Mouse (Mus musculus) heart, adult 9 months (tissue): Measurements from ENCODE around the gene Tbc1d8.
A peak's percentile ranks its signal among the peaks of the same experiment; 100 is the strongest.

ENCODE experiments used
- DNase-seq, 2 experiments: peaks; one replicate each; pipeline ENCODE4 v3.0.0; 2022; ENCODE audit warnings: low spot score in 2 of 2

The Tbc1d8 gene

DNA sequence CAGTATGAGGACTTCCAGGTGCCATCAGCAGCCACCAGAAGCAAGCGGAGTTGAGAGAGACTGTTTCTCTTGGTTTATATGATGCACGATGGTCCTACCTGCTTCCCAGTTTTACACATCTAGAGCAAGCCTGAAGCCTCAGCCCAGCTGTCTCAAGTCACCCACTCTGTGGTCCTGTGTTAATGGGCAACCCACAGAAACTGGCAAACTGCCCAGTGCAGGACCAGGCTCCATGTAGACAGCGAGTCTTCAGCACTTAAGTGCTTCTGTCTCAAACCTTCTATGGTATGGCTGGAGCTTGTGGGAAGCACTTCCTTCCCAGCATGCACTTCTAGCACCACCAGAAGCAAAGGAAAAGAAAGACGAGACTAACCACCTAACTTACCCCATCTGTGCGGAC, 30.3 kb downstream of the Tbc1d8 start:
- DNase-seq: no peak

DNA sequence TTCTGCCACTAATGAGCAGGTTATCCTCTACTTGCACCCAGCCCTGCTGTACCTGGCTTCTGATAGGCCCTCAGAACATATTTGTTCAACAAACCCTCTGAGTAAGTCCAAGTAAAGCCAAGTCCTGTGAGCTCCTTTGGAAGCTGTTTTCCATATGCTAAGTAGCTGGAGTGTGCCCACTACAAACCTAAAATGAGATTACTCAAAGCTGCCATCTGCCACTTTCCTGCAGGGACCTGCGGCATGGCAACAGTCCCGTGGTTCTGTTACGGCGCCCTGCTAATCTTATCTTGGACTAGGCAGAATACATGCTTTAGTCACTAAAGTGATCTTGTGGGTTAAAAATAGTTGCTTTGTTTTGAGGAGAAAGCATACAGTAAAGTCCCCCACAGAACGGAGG, 32.4 kb downstream of the Tbc1d8 start:
- DNase-seq: no peak

DNA sequence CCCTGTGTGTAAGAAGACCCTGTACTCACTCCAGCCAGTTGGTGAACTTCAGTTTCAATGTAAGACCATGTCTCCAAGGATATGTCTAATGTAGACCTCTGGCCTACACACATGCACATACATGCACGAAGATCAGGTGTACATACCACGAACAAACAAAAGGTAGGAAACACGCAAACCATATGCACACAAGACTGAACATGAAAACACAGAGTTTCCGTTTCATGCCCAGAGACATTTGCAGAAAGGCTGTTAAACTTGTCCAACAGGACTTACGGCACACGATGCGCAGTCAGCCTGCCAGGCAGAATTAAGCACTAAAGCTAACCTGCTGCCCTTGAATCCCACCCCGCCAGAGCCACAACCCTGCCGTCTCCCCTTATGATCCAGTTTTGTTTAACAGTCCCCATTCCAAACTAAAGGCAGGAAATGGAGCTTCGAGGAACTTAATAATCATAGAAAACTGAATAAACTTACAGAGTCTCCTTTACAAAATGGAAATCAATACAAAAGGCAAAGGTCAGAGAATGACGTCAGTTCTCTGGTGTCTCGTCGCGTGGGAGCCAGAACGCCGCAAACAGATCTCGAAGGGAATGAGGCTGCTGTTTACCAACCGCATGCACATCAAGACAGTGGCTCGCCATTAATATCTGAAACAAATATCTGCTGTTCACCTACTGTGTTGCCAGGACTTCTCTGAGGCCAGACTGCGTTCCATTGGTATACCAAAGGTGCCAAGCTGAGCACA, 33.1 kb downstream of the Tbc1d8 start:
- no peak for DNase-seq

DNA sequence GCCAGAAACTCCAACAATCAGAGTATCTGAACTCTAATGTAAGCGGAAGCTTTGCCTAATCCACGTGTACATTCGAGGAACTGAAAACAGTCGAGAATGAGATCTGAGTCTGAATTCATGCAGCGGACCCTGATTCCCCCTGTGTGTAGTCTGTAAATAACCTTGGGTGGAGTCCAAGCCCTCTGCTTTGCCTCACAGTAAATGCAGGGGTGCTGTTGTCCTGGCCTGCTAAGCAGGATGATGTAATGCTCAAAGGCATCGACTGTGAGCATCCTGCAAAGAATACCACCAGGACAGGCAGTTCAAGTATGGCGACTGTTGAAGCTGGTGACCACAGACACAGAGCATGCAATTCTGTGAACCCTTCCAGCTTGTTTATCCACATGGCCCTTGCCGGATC, 34.8 kb downstream of the Tbc1d8 start:
- DNase-seq: no peak

DNA sequence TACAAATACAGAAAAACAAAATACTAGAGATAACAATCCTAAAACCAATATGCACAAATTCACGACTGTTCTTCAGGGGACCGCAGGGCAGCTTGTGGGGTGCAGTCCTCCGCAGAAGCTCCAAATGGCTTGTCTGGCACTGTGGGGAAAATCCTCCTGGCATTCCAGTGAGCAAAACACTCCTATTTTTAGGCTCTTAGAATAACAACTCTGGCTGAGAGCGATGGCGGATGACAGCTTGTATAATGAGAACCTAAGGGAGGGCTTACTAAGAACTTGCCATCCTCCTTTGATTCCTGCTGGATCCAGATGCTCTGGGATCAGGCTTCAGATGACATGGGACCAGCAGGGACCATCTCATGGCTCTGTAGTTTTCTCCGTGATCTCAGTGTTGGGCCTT, 36.9 kb downstream of the Tbc1d8 start:
- DNase-seq: no peak

DNA sequence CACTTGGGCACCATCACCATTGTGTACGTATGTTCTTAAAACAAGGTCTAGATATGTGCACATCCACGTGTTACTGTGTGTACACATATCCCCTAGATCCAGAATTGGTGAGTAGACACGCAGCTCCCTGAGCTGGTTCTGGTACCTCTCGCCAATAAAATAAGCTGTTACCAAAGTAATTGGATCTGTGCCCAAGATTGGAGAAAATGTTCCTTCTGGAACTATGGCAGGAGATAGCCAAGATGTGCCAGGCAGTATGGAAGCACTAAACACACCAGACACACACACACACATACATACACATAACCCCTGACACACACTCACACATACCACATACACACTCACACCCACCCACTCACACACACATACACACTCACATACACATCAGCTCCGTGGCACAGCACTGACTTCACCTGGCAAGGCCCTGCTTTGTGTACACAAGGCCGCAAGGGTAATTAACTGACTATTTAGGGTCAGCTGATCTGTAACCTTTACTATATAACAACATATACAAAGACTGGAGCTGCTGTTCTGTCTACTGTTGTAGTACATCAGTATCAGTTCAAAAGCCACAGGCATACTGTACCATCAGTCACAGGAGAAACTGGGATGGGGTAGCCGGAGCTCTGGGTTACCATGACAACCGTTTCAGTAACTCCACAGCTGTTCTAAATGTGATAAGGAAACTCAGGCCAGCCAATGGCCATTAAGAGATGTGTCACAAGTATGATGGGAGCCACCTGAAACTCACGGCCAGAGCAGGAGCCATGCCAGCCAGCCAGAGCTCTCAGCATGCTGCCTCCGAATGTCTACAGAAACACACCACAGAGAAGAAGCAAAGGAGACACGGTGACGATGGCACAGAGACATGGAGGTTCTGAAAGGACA, 38.6 kb downstream of the Tbc1d8 start:
- no peak for DNase-seq

DNA sequence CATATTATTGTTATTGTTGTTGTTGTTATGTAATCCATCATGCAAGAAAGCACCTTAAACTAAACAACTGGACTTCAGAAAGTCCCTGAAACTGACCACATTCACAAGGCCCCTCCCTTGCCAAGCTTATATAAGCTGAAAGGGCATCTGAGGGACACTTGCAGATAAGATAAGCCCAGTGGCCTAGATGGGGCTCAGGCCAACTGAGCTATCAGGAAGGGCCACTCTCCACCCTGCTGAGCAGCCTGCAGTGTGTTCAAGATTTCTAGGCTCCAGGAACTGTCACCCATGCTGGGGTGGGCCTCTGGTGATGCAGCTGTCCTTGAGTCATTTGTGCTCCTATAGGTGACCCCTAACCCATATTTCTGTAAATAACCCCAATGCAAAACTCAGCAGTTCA, 39.9 kb downstream of the Tbc1d8 start:
- DNase-seq: no peak

DNA sequence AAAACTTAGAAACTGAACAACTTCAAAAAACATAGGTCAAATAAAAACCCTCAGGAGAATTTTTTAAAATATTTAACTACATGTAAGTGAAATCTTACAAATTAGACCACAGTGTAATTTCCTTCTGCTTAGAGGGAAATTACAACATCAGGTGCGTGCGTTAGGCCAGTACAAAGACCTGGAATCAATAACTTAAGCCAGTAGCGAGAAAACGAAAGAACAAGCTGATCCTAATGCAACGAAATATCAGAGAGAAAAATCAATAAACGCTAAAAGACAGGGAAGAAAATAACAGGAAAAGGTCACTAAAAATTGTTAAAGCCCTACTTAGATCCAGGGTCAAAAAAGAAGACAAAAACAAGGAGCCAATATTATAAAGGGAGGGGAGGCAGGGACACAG, 44.3 kb downstream of the Tbc1d8 start:
- DNase-seq: no peak

DNA sequence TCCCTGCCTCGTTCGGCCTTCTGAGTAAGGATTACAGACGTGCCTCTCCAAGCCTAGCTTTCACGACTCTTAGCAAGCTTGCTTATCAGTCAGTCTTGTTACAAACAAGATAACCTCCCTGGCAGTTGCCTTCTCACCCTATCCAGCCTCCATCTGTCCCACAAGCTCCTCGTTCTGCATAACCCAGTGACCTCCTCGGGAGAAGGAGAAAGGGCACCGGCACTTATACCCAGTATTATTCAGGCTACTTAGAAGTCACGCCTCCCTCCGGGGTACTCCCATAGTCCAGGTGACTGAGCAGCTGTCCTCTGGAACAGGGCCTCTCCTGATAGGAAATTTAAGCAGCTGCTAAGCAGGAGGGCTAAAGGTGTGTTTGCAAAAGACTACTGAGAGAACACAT, 48.5 kb downstream of the Tbc1d8 start:
- DNase-seq: no peak

DNA sequence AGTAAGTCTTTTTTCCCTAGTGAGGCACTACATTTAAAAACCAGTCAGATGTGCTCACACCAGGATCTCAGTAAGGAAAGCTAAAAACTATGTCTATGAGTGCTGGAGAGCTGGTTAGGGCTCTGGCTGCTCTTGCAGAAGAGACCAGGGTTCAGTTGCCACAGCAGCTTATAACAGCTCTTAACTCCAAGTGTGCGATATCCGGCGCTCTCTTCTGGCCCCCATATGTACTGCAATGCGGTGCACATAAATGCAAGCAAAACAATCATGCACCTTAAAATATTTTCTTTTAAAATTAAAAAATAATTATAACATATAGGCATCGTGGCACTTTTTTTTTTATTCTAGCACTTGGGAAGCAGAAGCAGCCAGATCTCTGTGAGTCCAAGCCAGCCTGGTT, 49.5 kb downstream of the Tbc1d8 start:
- no peak for DNase-seq

DNA sequence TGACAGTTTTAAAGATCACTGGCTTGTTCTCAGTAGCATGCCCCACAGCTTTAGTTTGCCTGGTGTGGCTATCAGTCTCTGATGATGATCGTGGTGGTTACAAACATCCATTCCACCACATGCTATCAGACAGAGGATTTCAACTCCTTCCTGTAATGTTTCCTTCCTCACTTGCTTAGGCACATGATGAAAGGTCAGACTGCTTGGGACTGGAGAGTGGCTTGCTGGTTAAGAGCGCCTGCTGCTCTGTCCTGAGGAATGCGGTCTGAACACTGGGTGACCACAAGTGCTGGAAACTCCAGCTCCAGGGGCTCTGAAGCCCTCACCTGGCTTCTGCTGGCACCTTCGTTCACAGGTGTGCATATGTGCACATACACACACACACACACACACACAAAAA, 50.3 kb downstream of the Tbc1d8 start:
- DNase-seq: no peak

DNA sequence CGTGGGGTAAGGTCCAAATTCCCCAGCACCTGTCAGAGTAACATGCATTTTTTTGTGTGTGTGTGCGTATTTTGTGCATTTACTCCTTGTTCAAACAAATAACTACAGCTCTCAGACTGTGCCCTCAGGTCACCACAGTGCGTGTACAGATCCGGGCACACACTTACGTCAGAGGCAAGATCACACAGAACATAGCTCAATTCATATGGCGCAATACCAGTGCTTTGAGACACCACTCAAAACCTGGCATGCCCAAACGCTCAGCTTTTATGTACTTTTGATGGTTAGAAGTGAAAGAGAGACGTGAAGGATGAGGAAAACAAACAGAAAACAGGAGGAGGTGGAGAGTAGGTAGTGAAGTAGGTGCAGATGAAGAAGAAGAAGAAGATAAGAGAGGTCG, 53.1 kb downstream of the Tbc1d8 start:
- no peak for DNase-seq

DNA sequence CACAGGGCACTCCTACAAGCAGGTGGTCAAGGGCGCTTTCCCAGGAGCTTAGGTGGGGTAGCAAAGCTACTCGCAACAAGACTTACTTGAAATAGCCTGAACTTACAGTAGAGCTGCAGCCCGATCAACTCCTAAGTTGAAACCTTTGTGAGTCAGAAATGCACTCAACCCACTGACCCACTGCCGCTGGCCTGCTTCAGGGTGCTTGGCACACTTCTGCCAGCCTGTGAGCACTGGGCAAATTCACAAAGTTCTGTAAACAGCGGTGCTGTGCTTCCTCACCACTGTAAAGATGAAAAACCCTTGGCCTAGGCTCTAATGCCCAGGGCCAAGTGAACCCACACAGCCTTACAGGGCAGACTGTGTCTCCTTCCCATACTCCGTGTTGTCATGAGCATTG, 57.6 kb downstream of the Tbc1d8 start:
- DNase-seq: no peak

DNA sequence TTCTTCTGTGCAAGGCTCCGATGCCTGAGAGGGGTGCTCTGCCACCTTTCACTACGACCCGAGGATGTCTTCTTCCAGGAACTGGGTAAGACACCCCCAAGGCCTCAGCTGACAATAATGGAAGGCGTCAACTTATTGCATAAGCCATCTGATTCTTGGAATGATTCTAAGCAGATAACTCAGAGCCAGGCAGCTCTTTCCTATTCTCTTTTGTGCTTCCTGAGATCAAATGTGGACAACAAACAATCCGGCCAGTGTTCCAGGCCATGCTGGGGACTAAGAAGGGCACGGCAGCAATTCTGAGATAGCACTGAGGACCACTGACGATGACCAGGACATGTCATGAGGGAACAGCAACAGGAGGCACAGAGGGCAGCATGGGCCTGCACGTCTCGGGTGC, 59.7 kb downstream of the Tbc1d8 start:
- DNase-seq: no peak

DNA sequence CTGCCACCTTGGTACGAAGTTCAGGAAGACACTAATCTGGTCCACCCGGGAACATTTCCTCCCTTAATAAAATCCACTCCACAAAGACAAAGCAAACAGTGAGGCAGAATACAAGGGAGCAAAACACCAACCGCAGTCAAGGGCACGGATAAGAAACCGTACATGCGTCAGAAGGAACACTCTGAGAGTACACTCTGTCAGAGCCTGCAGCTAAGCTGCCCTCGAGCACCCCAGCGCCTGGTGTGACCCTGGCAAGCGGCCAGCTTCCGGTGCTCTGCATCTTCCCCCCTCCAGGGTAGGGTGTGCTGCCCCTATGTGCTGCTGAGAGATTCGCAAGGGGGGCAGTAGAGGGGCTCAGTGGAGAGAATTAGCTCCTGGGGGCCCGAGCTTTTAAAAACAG, 60.7 kb downstream of the Tbc1d8 start:
- DNase-seq: peak; percentile 21 to 39

DNA sequence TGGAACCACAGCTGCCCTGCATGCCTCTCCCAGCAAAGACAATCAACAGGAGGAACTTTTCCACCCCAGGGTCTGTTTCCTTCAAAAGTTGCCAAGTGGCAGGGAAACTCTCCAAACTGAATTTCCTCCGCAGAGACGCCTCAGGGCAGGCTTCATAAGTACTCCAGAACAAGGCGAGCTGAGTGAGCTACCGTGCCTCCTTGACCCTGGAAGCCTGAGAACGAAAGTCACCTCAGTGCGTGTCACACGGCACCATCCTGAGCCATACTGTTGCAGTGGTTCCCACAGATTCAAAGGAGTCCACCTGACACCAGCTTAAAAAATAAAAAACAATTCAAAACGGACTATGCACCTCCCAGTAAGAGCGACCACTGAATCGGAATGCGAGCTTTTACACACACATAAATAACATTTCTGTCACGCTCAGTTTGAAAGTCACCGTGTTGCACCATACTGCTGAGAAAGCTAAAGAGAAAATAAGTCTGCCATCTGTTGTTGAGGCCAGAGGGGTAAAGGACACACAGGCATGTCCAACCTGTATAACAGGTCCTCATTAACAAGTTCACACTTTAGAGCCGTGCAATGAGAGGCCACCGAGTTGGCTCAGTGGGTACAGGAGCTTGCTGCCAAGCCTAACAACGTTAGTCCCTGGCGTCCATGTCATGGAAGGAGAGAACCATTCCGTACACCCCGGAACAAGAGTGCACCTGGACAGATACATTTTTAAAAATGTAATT, 68.3 kb downstream of the Tbc1d8 start:
- DNase-seq: peak in 1 of 2 experiments; percentile 18

DNA sequence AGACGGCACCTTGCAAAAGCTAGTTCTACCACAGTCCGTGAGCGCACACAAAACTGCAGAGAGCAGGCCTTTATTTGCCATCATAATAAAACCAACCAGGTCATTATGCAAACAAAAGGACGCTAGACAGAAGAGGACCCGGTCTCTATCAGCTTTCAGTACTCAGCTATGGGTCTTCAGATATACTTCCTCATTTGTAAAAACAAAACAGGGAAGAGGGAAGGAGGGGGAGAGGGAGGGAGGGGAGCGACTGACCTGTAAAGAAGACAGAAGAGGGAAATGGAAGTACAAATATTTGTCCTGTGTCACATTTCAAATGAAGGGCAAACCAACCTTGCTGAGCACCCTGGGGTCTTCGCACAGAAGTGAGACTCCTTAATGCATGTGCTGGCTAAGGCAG, 69.9 kb downstream of the Tbc1d8 start:
- DNase-seq: no peak

DNA sequence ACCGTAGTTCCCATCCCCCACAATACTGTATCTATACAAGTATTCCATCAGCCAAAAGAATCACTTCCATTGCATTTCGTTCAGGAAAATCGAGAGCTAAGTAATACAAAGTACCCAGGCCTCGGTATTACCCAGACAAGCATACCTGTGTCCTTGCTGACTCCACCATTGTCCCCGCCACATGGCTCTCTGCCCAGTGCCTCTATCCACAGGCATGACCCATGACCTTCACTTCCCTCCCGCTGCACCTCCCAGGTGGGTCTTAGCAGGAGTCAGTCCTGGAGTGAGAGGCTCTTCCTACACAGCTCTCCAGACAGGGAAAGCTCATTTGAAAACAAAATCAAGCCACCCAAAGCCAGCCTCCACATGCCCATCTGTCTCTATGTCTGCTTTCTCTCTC, 70.4 kb downstream of the Tbc1d8 start:
- DNase-seq: no peak

DNA sequence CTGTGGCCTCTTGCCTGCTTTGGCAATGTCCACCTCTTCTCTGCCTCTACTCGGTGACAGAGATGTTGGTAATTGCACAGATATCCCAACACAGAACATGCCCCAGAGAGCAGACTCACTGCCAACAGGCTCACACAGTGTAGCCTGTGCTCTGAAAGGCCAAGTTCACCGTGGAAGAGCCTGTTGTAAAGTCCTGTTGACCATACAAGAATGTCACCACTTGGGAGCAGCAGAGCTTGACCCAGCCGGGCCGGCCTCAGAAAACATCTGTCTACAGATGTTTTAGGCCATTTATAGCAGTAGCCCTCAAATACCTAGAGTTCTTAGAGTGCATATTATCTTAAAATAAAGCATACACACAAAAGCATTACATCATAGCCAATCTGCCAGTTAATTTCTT, 71.4 kb downstream of the Tbc1d8 start:
- DNase-seq: no peak

DNA sequence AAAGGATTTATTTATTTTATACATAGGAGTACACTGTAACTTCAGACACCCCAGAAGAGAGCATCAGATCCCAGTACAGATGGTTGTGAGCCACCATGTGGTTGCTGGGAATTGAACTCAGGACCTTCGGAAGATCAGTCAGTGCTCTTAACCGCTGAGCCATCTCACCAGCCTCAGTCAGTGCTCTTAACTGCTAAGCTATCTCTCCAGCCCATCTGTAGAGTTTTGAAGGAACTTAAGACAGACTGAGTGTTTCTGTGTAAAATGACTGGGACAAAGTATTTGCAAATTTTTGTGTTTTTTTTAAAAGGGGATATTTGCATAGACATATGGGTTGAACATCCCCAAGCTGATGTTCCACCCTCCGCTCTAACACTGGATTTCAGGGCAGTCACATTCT, 78.4 kb downstream of the Tbc1d8 start:
- DNase-seq: no peak

DNA sequence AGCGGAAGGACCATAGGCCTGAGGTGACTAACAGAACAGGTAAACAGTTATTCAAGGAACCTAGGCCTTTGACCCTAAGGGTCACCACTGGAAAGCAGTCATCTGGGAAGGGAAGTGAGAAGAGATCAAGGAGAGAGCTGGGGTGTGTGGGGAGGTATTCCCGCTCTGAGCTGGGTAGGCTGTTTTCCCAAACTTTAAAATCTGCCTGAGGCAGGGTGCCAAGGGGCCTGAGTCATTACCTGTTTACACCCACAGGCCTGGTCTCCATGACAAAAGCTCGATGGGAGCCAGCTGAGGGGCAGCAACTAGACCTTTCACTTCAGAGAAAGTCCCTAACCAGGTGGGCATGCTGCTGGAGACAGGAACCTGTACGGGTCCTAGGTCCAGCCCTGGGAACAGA, 79.3 kb downstream of the Tbc1d8 start:
- DNase-seq: peak; percentile 27 to 51

DNA sequence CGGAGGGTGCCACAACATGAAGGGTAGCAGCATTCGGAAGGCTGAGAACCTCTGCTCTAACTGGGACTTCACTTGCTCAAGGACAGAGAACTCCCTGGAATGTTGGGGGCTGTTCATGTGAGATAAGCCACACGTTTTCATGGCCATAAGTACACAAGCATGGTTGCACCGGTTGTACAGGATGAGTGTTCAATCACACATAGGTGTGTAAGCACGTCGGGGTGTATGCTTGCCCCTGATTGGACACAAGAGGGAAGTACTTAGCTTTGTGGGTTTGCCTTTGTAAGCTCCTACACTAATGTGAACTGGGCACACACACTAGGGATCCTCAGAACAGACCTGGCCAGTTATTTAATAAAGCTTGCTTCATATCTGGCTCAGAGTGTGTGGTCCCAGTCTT, 80.3 kb downstream of the Tbc1d8 start:
- no peak for DNase-seq

DNA sequence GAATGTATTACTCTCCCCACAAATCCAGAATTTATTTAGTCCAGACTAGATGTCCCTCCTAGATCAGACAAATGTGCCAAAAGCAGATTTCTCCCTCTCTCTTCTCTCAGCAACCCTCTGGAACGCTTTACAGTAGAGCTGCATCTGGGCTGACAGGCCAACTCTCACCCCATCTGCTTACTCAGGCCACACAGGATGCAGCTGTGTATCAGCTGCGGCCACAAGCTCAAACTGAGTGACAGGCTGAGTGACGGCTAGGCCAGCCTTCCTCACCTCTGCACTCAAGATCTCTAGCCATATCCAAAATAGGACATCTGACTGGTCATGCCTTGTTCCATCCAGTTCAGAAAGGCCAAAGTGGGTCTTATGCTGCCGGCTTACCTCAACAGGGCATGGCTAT, 82.2 kb downstream of the Tbc1d8 start:
- peak in 1 of 2 experiments; percentile 38 for DNase-seq
